Mouse (Mus musculus) bone marrow macrophage, adult 2 months (primary cell): ENCODE data around the gene Cep72.

Source experiments
- CTCF ChIP-seq: IDR thresholded peaks from 2 replicates; pipeline ENCODE4 v1.5.1; 2012; ENCODE audit warnings: low read depth, mild to moderate bottlenecking, low read length, moderate library complexity
- POLR2A ChIP-seq: IDR thresholded peaks from 2 replicates; pipeline ENCODE4 v1.6.1; 2012; ENCODE audit warnings: mild to moderate bottlenecking, low read depth, low read length, borderline replicate concordance

DNA sequence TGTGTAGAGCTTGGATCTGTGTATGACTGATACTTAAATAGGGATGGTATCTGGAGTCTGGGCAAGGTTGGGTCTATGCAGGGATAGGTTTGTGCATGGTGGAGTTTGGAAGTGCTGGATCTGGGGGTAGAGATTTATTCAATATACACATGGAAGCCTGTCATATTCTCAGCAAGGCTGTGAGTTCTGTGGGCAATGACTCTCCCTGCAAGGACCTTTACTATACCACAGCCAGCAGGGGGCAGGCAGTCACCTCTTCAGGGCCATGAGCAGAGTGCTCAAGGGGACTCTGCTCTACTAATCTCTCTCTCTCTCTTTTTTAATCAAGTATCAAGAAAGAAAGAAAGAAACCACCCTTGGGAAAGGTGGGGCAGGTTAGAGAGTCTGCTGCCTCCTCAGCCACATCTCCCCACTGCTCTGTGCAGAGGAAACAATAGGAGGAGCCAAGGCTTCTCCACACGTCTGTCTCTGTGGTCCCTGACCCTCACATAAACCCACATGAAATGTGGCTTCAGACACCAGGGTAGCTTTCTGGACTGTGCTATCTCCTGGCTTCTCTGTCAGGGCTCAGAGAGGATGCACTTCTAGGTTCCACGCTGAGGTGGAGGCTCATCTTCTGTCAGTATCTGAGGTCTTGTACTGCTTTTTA lies 34.7 kb upstream of the Cep72 start:
- TF ChIP-seq CTCF, result peak; percentile 44
- TF ChIP-seq POLR2A, result no peak
